Mouse (Mus musculus) limb, embryonic 11.5 days (tissue): Measurements from ENCODE around the gene Suox. TPM values are rescaled to one million over a fixed set of nuclear protein-coding genes. Genes with fewer than 3 reads are reported as not detected.
"Not testable (repeated sequence)": the region's sequence is repeated elsewhere in the genome, so short reads cannot be mapped to it uniquely, and the experiment has no call there.

ENCODE experiments used
- ATAC-seq: fragments of 200-750 bp; cut with Nextera tagmentation; 2 replicates; pipeline ENCODE4 v1.8.0; 2017; ENCODE audit warnings: low read depth; ENCODE audit not compliant: insufficient number of reproducible peaks, low FRiP score, low TSS enrichment
- DNase-seq: peaks from one replicate; pipeline ENCODE4 v3.0.0-alpha.2; 2015; ENCODE audit warnings: low spot score
- H3K27ac ChIP-seq: fragments of 300-500 bp; sonication (generic); replicated peaks from 2 replicates; pipeline ENCODE4 v1.5.1; 2014; ENCODE audit warnings: low read depth, mild to moderate bottlenecking, low read length
- H3K27me3 ChIP-seq: fragments of 300-500 bp; sonication (generic); 2 replicates; pipeline ENCODE4 v1.6.1; 2014; ENCODE audit warnings: mild to moderate bottlenecking, low read length, mixed read lengths; ENCODE audit not compliant: control insufficient read depth, insufficient read depth
- H3K36me3 ChIP-seq: fragments of 300-500 bp; sonication (generic); 2 replicates; pipeline ENCODE4 v1.6.1; 2014; ENCODE audit warnings: mild to moderate bottlenecking, low read length, moderate library complexity, mixed read lengths; ENCODE audit not compliant: control insufficient read depth, insufficient read depth
- H3K4me1 ChIP-seq: fragments of 300-500 bp; sonication (generic); 2 replicates; pipeline ENCODE4 v1.6.1; 2014; ENCODE audit warnings: low read length, mixed read lengths; ENCODE audit not compliant: control insufficient read depth, insufficient read depth
- H3K4me2 ChIP-seq: fragments of 300-500 bp; sonication (generic); 2 replicates; pipeline ENCODE4 v1.6.1; 2014; ENCODE audit warnings: low read depth, mild to moderate bottlenecking, moderate library complexity; ENCODE audit not compliant: severe bottlenecking
- H3K4me3 ChIP-seq: fragments of 300-500 bp; sonication (generic); 2 replicates; pipeline ENCODE4 v1.5.1; 2014; ENCODE audit warnings: low read depth, low read length
- H3K9ac ChIP-seq: fragments of 300-500 bp; sonication (generic); 2 replicates; pipeline ENCODE4 v1.6.1; 2014; ENCODE audit warnings: mild to moderate bottlenecking, low read length
- H3K9me3 ChIP-seq: fragments of 300-500 bp; sonication (generic); 2 replicates; pipeline ENCODE4 v1.6.1; 2016; ENCODE audit warnings: low read length; ENCODE audit not compliant: control insufficient read depth
- WGBS: fragments of 180-500 bp; shearing (Covaris S2); extraction: QIAGEN DNeasy Blood & Tissue Kit; methylation state at CpG from one replicate; pipeline ENCODE4 v1.1.7; 2014; 5-methylcytosine and 5-hydroxymethylcytosine counted together
- polyA plus RNA-seq: library from polyadenylated mRNA; unstranded; fragments of >200 nt; fragmentation: Nextera tagmentation; extraction: Ambion mirVana; gene quantifications from 2 replicates; pipeline ENCODE4 v1.2.1, GENCODE M21; 2014

Gene Suox
- polyA plus RNA-seq, 1 experiment from 2014 or later, result 12.2 TPM

DNA sequence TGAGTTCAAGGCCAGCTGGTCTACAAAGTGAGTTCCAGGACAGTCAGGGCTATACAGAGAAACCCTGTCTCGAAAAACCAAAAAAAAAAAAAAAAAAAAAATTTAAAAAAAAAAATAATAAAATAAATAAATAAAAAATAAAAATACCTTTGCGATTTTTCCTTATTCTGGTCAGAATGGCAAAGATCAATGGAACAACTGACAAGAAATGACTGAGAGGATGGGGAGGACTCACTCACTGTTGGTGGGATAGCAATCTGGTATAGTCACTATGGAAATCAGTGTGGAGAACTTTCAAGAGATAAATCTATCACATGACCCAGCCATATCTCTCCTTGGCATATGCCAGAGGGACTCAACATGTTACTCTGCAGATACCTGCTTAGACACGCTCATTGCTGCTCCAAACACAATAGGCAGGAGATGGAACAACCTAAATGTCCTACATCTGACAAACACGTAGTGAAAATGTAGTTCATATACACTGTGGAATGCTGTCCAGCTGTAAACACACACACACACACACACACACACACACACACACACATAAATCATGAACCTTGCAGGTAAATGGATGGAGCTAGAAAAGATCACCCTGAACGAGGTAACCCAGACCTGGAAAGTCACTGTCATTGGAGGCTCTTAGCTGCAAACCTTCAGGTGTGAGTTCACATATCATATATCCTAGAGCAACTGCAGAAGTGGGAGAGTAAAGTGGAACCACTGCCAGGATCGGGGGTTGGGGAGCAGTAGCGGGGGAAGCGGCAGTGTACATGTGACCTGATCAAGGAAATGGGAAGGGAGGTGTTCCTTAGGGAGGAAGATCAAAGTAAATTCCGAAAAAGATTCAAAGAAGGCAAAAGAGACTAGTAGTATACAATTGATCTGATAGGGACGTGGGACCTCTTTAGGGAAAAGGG lies 46.2 kb downstream of the Suox start:
- Histone ChIP-seq H3K9ac (no peak overlapping the region), H3K4me2 (no peak overlapping the region), H3K4me1 (0 out of 2 replicates have a peak, but pooled peaks cover 2% of the 10 kb centered on the region), H3K27ac (no peak overlapping the region), H3K27me3 (no peaks in the 10 kb centered on the region), H3K4me3 (no peak overlapping the region), H3K9me3 (no peaks in the 10 kb centered on the region), H3K36me3 (peaks cover 18% of the 10 kb centered on the region)
- WGBS, result 82% methylated on average over 10 of the region's 10 CpGs
- ATAC-seq (0 out of 2 replicates have a peak, but pooled peaks have one; percentile 3), DNase-seq (no peak)

DNA sequence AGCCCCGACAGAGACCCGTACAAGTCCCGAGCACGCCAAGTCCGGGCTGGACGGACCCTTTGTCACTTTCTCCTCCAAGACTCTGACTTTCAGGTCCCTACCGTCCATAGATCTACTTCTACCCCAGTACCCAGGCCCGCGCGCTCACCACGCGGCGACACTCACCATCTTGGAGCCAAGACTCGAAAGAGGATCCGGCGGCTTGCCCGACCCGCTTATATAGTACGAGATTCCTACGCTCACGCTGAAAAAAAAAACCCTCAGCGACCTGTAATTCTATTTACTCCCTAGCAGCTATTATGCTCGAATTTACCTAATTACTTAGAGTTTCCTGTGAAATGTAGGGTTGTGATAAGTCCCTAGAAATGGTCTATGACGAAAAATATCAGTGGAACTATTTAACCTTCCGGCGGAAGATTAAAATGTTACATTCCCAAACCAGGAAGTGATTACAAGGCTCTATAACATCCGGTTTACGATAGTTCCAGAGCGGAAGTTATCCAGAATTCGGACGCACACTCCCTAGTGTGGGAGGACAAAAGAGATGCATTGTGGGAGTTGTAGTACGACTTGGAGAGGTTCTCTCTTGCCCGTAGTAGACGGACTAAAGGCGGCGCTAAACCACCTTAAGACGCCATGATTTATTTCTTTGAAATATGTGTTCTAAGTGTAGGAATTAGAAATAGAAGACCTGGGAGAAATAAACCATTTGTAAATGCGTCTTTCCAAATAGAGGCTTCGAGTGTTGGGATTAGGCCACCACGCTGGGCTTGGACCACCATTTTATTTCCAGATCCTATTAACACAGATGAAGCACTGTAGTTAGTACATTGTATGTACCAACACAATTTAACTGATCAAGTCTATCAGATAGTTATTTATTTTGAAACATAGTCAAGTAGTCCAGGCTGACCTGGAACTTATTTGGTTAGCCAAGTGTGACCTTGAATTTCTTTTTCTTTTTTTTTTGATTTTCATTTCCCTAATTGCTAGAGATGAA lies 47.3 kb downstream of the Suox start, which contains the start of gene Rps26:
TSS of gene Rps26 (minus strand) at position 437 of the 1,000 bp plus-strand sequence.
- WGBS, result 1% methylated on average over 40 of the region's 40 CpGs
- H3K4me3 ChIP-seq, result peak within 1 kb of the TSS; percentile 81
- peaks cover 18% of the 10 kb centered on the region for H3K36me3 ChIP-seq
- peak; percentile 94 for ATAC-seq
- 0 out of 2 replicates have a peak, but pooled peaks cover 2% of the 10 kb centered on the region for H3K4me1 ChIP-seq
- no peaks in the 10 kb centered on the region for H3K27me3 ChIP-seq
- H3K9me3 ChIP-seq, result no peaks in the 10 kb centered on the region
- peak within 1 kb of the TSS; percentile 72 for H3K4me2 ChIP-seq
- peak; percentile 86 for DNase-seq
- peak within 1 kb of the TSS; percentile 86 for H3K9ac ChIP-seq
- peak within 1 kb of the TSS; percentile 22 for H3K27ac ChIP-seq

DNA sequence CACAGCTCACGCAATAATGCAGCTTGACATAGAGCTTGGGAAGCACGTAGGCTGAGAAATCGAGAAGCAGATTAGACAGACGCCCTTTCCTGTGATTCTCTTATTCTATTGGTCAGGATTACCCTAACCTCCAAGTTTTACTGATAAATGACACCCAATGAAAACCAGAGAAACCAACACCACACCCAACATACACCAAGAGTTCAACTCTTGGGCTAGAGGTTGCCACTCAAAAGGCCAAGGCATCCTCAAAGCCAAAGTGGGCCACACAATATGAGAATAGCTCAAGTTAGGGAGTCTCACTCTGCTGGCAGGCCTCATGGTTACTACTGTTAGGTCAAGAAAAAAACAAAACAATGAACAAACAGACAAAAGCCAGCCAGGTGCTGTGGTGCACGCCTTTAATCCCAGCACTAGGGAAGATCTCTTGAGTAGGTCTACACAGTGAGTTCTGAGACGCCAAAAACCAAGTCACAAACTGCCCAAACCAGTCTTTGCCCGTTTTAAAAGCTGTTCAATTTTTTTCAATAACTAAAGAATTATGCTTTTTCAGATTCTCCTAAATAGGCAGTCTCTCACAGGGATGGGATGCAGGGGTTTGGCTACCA lies 48.5 kb downstream of the Suox start:
- 47% methylated on average over 7 of the region's 7 CpGs for WGBS
- ATAC-seq (no peak), DNase-seq (no peak)
- Histone ChIP-seq H3K27me3 (no peaks in the 10 kb centered on the region), H3K9ac (peak overlapping the region; percentile 86), H3K27ac (no peak overlapping the region; the same call in 1 of the 2 replicates), H3K4me3 (peak overlapping the region; percentile 81), H3K4me1 (0 out of 2 replicates have a peak, but pooled peaks cover 2% of the 10 kb centered on the region), H3K36me3 (peaks cover 18% of the 10 kb centered on the region), H3K9me3 (no peaks in the 10 kb centered on the region), H3K4me2 (peak overlapping the region; percentile 72)

DNA sequence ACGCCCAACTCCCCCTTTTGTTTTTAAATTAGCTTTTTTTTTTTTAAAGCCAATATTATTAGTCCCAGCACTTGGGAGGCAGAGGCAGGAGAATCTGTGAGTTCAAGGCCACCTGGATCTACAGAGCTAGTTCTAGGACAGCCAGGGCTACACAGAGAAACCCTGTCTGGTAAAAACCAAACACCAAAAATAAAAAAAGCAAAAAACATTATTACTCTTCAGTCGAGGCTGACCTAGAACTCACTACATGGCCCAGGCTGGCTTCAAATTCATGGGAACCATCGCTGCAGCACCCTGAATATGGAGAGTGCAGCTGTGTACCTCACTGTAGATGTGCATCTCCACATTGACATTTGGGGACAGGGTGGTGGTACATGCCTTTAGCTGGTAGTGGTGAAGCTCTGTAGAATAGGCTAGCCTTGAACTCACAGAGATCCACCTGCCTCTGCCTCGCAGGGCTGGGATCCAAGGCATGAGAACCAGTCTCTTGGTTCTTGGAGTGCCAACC lies 50.7 kb downstream of the Suox start:
- H3K4me2 ChIP-seq, H3K9me3 ChIP-seq, H3K9ac ChIP-seq, ATAC-seq, H3K27ac ChIP-seq, H3K4me3 ChIP-seq, H3K4me1 ChIP-seq, DNase-seq, H3K27me3 ChIP-seq: not testable (repeated sequence)
- peaks cover 18% of the 10 kb centered on the region for H3K36me3 ChIP-seq
- WGBS, result 81% methylated on average over 3 of the region's 4 CpGs

DNA sequence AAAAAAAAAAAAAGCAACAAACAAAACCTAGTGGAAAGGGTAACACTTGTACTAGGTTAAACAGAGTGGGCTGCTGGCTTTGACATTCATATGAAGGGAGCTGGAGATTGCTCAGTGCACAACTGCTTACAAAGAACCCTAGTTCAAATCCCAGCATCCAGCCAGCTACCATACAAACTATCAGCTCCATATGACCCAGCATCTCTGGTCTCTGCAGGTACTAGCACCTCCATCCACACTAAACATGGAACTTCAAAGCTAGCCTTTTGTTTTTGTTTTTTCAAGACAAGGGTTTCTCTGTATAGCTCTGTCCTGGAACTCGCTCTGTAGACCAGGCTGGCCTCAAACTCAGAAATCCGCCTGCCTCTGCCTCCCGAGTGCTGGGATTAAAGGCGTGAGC lies 51.2 kb downstream of the Suox start:
- 84% methylated on average over 4 of the region's 4 CpGs for WGBS
- H3K9ac ChIP-seq, result no peak overlapping the region
- no peak for ATAC-seq

DNA sequence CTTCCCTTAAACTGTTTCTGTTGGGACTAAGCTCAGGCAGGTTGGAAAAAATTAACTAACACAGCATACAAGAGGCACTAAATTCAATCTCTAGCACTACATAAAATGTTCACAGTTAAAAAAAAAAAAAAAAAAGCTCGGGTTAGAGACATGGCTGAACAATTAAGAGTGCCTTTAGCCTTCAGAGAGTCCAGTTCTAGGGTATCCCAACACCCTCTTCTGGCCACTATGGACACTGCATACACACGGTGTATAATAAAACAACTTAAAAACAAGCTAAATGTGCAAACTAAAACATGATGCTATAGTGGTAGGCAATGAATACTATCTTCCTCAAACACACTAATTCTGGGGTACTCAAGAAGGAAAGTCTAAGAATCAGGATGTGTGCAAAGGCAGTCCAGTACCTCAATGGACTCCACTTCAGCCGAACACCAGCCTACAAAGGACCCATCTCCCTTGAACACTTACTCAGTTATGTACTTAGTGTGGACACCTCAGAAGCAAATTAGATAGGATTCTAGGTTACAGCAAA lies 51.8 kb downstream of the Suox start:
- Histone ChIP-seq H3K27ac (no peak overlapping the region), H3K4me3 (no peak overlapping the region), H3K36me3 (peaks cover 18% of the 10 kb centered on the region), H3K4me1 (0 out of 2 replicates have a peak, but pooled peaks cover 2% of the 10 kb centered on the region), H3K27me3 (no peaks in the 10 kb centered on the region), H3K9me3 (no peaks in the 10 kb centered on the region), H3K4me2 (no peak overlapping the region), H3K9ac (no peak overlapping the region)
- 69% methylated on average over 3 of the region's 3 CpGs for WGBS
- ATAC-seq, result no peak
- DNase-seq, result no peak

More for the DNA sequence above, 51.2 kb downstream of the Suox start:
- H3K27ac ChIP-seq, result no peak overlapping the region
- H3K4me2 ChIP-seq, result no peak overlapping the region
- DNase-seq, result no peak
- H3K27me3 ChIP-seq, result no peaks in the 10 kb centered on the region
- no peaks in the 10 kb centered on the region for H3K9me3 ChIP-seq
- peaks cover 18% of the 10 kb centered on the region for H3K36me3 ChIP-seq
- 0 out of 2 replicates have a peak, but pooled peaks cover 2% of the 10 kb centered on the region for H3K4me1 ChIP-seq
- no peak overlapping the region for H3K4me3 ChIP-seq

DNA sequence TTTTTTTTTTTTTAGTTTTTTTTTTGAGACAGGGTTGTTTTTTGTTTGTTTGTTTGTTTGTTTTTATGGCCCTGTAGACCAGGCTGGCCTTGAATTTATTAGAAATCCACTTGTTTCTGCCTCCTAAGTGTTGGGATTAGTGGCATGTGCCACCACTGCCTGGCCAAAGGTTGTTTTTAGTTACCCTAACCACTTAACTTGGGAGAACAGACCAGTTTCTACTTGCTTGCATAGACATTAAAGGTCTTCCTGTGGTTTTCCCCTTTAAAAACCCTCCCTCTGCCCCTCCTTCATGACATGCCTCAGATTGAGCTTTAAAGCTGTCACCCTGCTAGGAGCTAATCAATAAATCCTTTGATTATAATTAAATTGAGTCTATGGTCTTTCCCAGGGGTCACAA lies 53.6 kb downstream of the Suox start:
- Histone ChIP-seq H3K27ac (no peak overlapping the region), H3K36me3 (peaks cover 18% of the 10 kb centered on the region), H3K9me3 (no peaks in the 10 kb centered on the region), H3K27me3 (no peaks in the 10 kb centered on the region), H3K9ac (no peak overlapping the region), H3K4me2 (no peak overlapping the region), H3K4me3 (no peak overlapping the region), H3K4me1 (no peaks in the 10 kb centered on the region)
- no peak for DNase-seq
- no peak for ATAC-seq
